ENCODE assay signal across 8 mouse cellular contexts in genomic region chr11:58008013-58008412, GRCm38 (mm10). TPM values are rescaled to one million over a fixed set of nuclear protein-coding genes. Genes with fewer than 3 reads are reported as not detected.
DNase-seq lines count a peak whose midpoint lies in the region; ATAC-seq and TF ChIP-seq lines count a peak whose summit lies in the region.

No protein-coding gene starts in this region.

- H3K9ac ChIP-seq in limb, embryonic 14.5 days (ENCODE audit: low read depth, low read length, severe bottlenecking): peak overlapping the region; percentile 60
- peak overlapping the region; percentile 98 for H3K9ac ChIP-seq in stomach, embryonic 16.5 days (ENCODE audit: low read length)

- no peaks in the 10 kb centered on the region for H3K27me3 ChIP-seq in cerebellum, adult 2 months (ENCODE audit: control insufficient read depth, insufficient read depth, low read length)
- no peaks in the 10 kb centered on the region for H3K27me3 ChIP-seq in spleen, adult 2 months (ENCODE audit: control insufficient read depth, insufficient read depth, low read length)
- H3K27me3 ChIP-seq in limb, embryonic 14.5 days (ENCODE audit: control insufficient read depth, insufficient read depth, low read length): no peaks in the 10 kb centered on the region
- no peaks in the 10 kb centered on the region for H3K27me3 ChIP-seq in stomach, embryonic 16.5 days (ENCODE audit: control insufficient read depth, insufficient read depth, low read length)

- no peak for TF ChIP-seq POLR2A in cerebellum, adult 2 months (IDR thresholded peaks at IDR 0.05; ENCODE audit: borderline replicate concordance, insufficient read depth, low read length)
- no peak for TF ChIP-seq POLR2A in spleen, adult 2 months (IDR thresholded peaks at IDR 0.05; ENCODE audit: low read depth, low read length)
- TF ChIP-seq POLR2A in limb, embryonic 14.5 days (IDR thresholded peaks at IDR 0.05; ENCODE audit: borderline replicate concordance, extremely low read depth, insufficient read depth, insufficient read length): no peak

- H3K9me3 ChIP-seq in limb, embryonic 14.5 days (ENCODE audit: control insufficient read depth, low read length): no peaks in the 10 kb centered on the region
- H3K9me3 ChIP-seq in stomach, embryonic 16.5 days (replicated peaks; ENCODE audit: control insufficient read depth, low read length): no peaks in the 10 kb centered on the region

- peak overlapping the region; percentile 94 for H3K4me2 ChIP-seq in limb, embryonic 14.5 days (replicated peaks; ENCODE audit: low read depth, low read length, severe bottlenecking)
- peak overlapping the region; percentile 94 for H3K4me2 ChIP-seq in stomach, embryonic 16.5 days (ENCODE audit: low read depth, low read length)

- no peak for ATAC-seq in limb, embryonic 14.5 days (ENCODE audit: low FRiP score, low read depth)
- no peak for ATAC-seq in stomach, embryonic 16.5 days (ENCODE audit: insufficient read depth, low FRiP score)

- peak overlapping the region; percentile 59 for H3K4me3 ChIP-seq in cerebellum, adult 2 months (replicated peaks; ENCODE audit: insufficient read depth, low read depth, low read length)
- H3K4me3 ChIP-seq in spleen, adult 2 months (ENCODE audit: extremely low read depth, insufficient read depth, insufficient read length): peak overlapping the region; percentile 67; the same call in 1 of the 2 replicates
- H3K4me3 ChIP-seq in limb, embryonic 14.5 days (replicated peaks; ENCODE audit: low read length): peak overlapping the region; percentile 96
- peak overlapping the region; percentile 97 for H3K4me3 ChIP-seq in stomach, embryonic 16.5 days (replicated peaks; ENCODE audit: low read length)

- no peak for DNase-seq in cerebellum, adult 2 months
- DNase-seq in cerebellum, postnatal 10 days: no peak
- no peak for DNase-seq in spleen, adult 2 months (ENCODE audit: low read depth in 1 of 2, low spot score in 2 of 2)
- no peak for DNase-seq in spleen, postnatal 10 days (ENCODE audit: low spot score in 2 of 2)
- DNase-seq in limb, embryonic 14.5 days (ENCODE audit: low spot score): no peak
- no peak for DNase-seq in layer of hippocampus, postnatal 25 days (ENCODE audit: extremely low spot score in 1 of 2, low spot score in 1 of 2)
- no peak for DNase-seq in left cerebral cortex, adult 8-10 months (ENCODE audit: low spot score in 2 of 2)

- H3K36me3 ChIP-seq in spleen, adult 2 months (ENCODE audit: control insufficient read depth, insufficient read depth, low read length): no peaks in the 10 kb centered on the region
- H3K36me3 ChIP-seq in limb, embryonic 14.5 days (ENCODE audit: control insufficient read depth, insufficient read depth, low read length): no peaks in the 10 kb centered on the region
- H3K36me3 ChIP-seq in stomach, embryonic 16.5 days (ENCODE audit: control insufficient read depth, insufficient read depth, low read length): no peaks in the 10 kb centered on the region

- peaks cover 6% of the 10 kb centered on the region; the same call in 1 of the 2 replicates for H3K4me1 ChIP-seq in cerebellum, adult 2 months (ENCODE audit: control insufficient read depth, insufficient read depth, low read length)
- peaks cover 8% of the 10 kb centered on the region; the same call in 1 of the 2 replicates for H3K4me1 ChIP-seq in spleen, adult 2 months (ENCODE audit: control insufficient read depth, insufficient read depth, insufficient read length)
- peaks cover 21% of the 10 kb centered on the region for H3K4me1 ChIP-seq in limb, embryonic 14.5 days (ENCODE audit: control insufficient read depth, insufficient read depth, low read length)
- H3K4me1 ChIP-seq in stomach, embryonic 16.5 days (ENCODE audit: control insufficient read depth, insufficient read depth, low read length): peaks cover 22% of the 10 kb centered on the region

- WGBS in cerebellum, adult 2 months: 16% methylated on average over 5 of the region's 5 CpGs
- 8% methylated on average over 5 of the region's 5 CpGs for WGBS in spleen, adult 2 months
- under 1% methylated on average over 5 of the region's 5 CpGs for WGBS in limb, embryonic 14.5 days
- 9% methylated on average over 5 of the region's 5 CpGs for WGBS in stomach, embryonic 16.5 days

- no peak for TF ChIP-seq CTCF in cerebellum, adult 2 months (IDR thresholded peaks at IDR 0.05; ENCODE audit: borderline replicate concordance, insufficient read depth, low read depth, low read length)
- no peak for TF ChIP-seq CTCF in spleen, adult 2 months (IDR thresholded peaks at IDR 0.05; ENCODE audit: extremely low read depth, insufficient read depth, insufficient read length, insufficient replicate concordance)

- peak overlapping the region; percentile 76 for H3K27ac ChIP-seq in cerebellum, adult 2 months (ENCODE audit: insufficient read depth, low read length)
- peak overlapping the region; percentile 82 for H3K27ac ChIP-seq in spleen, adult 2 months (ENCODE audit: insufficient read depth, low read length)
- peak overlapping the region; percentile 58; the same call in 1 of the 2 replicates for H3K27ac ChIP-seq in limb, embryonic 14.5 days (replicated peaks; ENCODE audit: low read depth, low read length)
- H3K27ac ChIP-seq in stomach, embryonic 16.5 days (ENCODE audit: low read length): peak overlapping the region; percentile 63

RNA-seq across cellular contexts. Expression of gene Larp1, which starts 0.9 kb away (rescaled TPM):
- polyA plus RNA-seq in cerebellum, adult 2 months (2012; rRNA removed): 52.0 and 54.5 TPM in 2 replicates
- polyA plus RNA-seq in spleen, adult 2 months (2012; rRNA removed): 26.3 and 31.5 TPM in 2 replicates
- polyA plus RNA-seq in limb, embryonic 14.5 days (2012; rRNA removed): 46.4 and 46.9 TPM in 2 replicates
- polyA plus RNA-seq in limb, embryonic 14.5 days (2014; fragmentation: Nextera tagmentation; extraction: Ambion mirVana): 24.7 and 26.9 TPM in 2 replicates
- 21.8 and 22.9 TPM in 2 replicates for polyA plus RNA-seq in stomach, embryonic 16.5 days (2015; fragmentation: Nextera tagmentation; extraction: Ambion mirVana)
- 10 to 100 TPM; 84.6 to 93.1 TPM for total RNA-seq in layer of hippocampus, postnatal 25 days (2021)
- total RNA-seq in left cerebral cortex, adult 8-10 months (2022): 10 to 100 TPM; 84.6 to 88.6 (median 86.9) TPM
